Mouse (Mus musculus): ENCODE measurements around the gene Med12.

GRCm38 (mm10) chrX:101282813-101283212 lies 9.0 kb downstream of the Med12 start:
- no peak for TF ChIP-seq CTCF (conservative IDR thresholded peaks at IDR 0.05; ENCODE audit: insufficient read depth, insufficient read length, low read depth, low read length)
- TF ChIP-seq POLR2A (IDR thresholded peaks at IDR 0.05; ENCODE audit: low read depth, low read length), result no peak

Measured in kidney, adult 2 months (tissue).